Mouse (Mus musculus) common myeloid progenitor, adult 5-6 weeks (primary cell): ENCODE results near the gene Gm48552. TPM values are rescaled to one million over a fixed set of nuclear protein-coding genes. Genes with fewer than 3 reads are reported as not detected.

Source experiments
- ATAC-seq: replicated peaks from 2 replicates; pipeline ENCODE4 v1.8.0; 2016; ENCODE audit warnings: low read depth, mild to moderate bottlenecking, moderate TSS enrichment, inconsistent platforms; ENCODE audit not compliant: poor library complexity, severe bottlenecking
- total RNA-seq: library from RNA; stranded (forward); fragments of 200-1000, 187-1606 nt; gene quantifications from 2 replicates; pipeline ENCODE4 v1.2.3, GENCODE M21; 2017

The Gm48552 gene
- total RNA-seq, 1 experiment from 2014 or later: not detected

GRCm38 (mm10) chr10:81402227-81402765 is 13.5 kb downstream of the Gm48552 start:
- no peak for ATAC-seq

- ATAC-seq: no peak
Measured at GRCm38 (mm10) chr10:81403511-81403910, 14.7 kb downstream of the Gm48552 start.

GRCm38 (mm10) chr10:81404082-81404481 is 15.3 kb downstream of the Gm48552 start:
- ATAC-seq: no peak

- peak; percentile 24 for ATAC-seq
Measured at GRCm38 (mm10) chr10:81404720-81405119, 15.9 kb downstream of the Gm48552 start.

GRCm38 (mm10) chr10:81405588-81406201 is 16.9 kb downstream of the Gm48552 start:
- no peak for ATAC-seq

GRCm38 (mm10) chr10:81406504-81407440 is 18.0 kb downstream of the Gm48552 start:
- no peak for ATAC-seq

- ATAC-seq: peak; percentile 67
Measured at GRCm38 (mm10) chr10:81407539-81408423, 19.0 kb downstream of the Gm48552 start.

GRCm38 (mm10) chr10:81408424-81408729 is 19.6 kb downstream of the Gm48552 start:
- ATAC-seq: no peak

GRCm38 (mm10) chr10:81408871-81409291 is 20.1 kb downstream of the Gm48552 start:
- peak; percentile 54 for ATAC-seq

GRCm38 (mm10) chr10:81409330-81409729 is 20.5 kb downstream of the Gm48552 start:
- ATAC-seq: no peak

GRCm38 (mm10) chr10:81410350-81410749 is 21.5 kb downstream of the Gm48552 start:
- no peak for ATAC-seq

- no peak for ATAC-seq
Measured at GRCm38 (mm10) chr10:81410981-81411380, 22.2 kb downstream of the Gm48552 start.

- ATAC-seq: no peak
Measured at GRCm38 (mm10) chr10:81411471-81412400, 22.9 kb downstream of the Gm48552 start.

GRCm38 (mm10) chr10:81412586-81413309 is 23.9 kb downstream of the Gm48552 start:
- no peak for ATAC-seq

- peak; percentile 55 for ATAC-seq
Measured at GRCm38 (mm10) chr10:81413310-81414261, 24.8 kb downstream of the Gm48552 start.

- ATAC-seq: no peak
Measured at GRCm38 (mm10) chr10:81414682-81415081, 25.9 kb downstream of the Gm48552 start.

- no peak for ATAC-seq
Measured at GRCm38 (mm10) chr10:81415146-81415545, 26.3 kb downstream of the Gm48552 start.
